Mouse (Mus musculus) A20 (cell line): ENCODE data around the gene Gm45808.
"Not testable (repeated sequence)": the region's sequence is repeated elsewhere in the genome, so short reads cannot be mapped to it uniquely, and the experiment has no call there.

Experiments used
- DNase-seq: peaks from one replicate; pipeline ENCODE4 v3.0.0-alpha.2; 2011; ENCODE audit warnings: low read depth, low spot score

Gene Gm45808

DNA sequence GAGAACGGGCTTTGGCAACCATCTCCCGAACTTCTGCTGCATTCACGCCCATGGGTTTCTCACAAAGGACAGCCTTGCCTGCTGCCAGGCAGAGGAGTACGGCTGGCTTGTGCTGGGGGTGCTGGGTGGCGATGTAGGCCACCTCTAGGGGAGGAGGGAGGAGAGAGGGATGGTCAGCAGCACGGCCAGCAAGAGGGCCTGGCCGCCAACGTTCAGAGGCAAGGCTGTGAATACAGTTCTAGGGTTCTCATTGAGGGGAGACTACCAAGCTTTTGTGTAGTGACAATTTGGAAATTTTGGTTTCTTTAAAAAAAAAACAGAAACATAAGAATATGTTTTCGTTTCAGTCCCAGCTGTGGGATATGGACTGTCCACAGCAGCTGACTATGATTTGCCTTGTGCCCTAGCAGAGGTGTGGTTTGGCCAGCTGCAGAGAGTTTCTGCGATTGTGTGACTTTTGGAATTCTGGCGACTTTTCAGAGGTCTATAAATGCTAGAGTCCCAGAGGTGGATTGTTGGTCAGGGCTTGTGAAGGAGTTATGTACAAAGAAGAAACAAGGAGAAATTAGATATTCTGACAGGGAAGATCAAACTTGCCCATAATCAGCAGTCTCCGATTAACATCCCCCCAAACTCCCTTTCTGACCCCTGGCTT, at the start of gene Gm45808:
Gm45808 (minus strand) TSS at position 51 of the 655 bp plus-strand sequence.
- DNase-seq, result no peak

DNA sequence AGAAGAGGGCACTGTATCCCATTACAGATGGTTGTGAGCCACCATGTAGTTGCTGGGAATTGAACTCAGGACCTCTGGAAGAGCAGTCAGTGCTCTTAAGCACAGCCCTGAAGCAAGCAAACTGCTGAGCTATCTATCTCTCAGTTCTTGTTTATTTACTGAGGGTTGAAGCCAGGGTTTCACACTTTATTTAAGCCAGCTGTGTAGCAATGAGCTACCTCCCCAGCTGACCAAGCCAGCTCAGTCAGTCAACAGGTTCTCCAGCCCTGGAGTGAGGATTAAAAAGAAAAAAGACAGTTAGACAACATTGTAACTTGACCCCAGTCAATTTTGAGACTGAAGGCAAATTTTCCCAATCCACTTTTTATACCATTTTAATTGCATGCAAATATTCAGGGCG, 49.1 kb upstream of the Gm45808 start:
- no peak for DNase-seq

DNA sequence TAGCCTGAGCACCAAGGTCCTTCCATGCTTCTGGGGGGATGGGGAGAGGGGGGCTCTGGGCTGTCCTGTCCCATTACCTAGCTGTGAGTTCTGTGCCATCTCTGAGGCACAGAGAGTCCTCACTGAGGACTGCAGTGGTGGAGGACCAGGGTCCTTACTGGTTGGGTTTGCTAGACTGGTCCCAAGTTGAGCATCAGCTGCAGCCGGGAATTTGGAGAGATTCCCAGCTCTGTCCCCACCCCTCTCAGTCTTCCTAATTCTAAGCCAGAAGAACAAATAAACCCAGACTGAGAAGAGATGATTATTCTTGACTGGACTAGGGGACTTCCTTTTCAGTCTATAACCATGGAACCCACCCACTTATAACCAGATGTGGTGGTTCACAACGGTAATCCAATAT, 44.0 kb upstream of the Gm45808 start:
- no peak for DNase-seq

- DNase-seq, result no peak
Measured at GRCm38 (mm10) chr7:45529461-45529860, 42.9 kb upstream of the Gm45808 start.

- not testable (repeated sequence) for DNase-seq
Measured at GRCm38 (mm10) chr7:45527169-45527568, 40.6 kb upstream of the Gm45808 start.

DNA sequence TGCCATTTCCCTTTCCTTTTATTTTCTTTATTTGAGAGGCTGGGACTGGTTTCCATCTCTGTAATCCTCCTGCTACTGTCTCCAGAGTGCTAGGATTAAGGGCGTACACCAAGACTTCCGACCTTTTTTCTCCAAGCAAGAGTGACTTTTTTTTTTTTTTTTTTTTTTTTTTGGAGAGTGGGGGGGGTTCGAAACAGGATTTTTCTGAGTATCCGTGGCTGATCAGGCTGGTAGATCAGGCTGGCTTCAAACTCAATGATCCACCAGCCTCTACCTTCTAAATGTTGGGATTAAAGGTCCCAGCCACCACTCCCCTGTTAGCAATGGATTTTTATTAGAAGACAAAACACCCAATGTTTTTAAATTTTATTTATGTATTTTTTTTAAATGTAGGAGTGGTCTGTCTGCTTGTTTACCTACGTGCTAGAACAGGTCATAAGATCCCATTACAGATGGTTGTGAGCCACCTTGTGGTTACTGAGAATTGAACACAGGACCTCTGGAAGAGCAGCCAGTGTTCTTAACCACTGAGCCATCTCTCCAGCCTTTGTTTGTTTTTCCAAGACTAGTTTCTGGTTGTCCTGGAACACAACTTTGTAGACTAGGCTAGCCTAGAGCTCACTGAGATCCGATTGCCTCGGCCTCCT, 40.0 kb upstream of the Gm45808 start:
- DNase-seq, result peak; percentile 81

GRCm38 (mm10) chr7:45525809-45526473, 39.3 kb upstream of the Gm45808 start, which contains the start of the genes Ppp1r15a and Plekha4:
Gene Ppp1r15a (minus strand): TSS chr7:45526268.
Gene Plekha4 (plus strand): TSS chr7:45526330.
- peak; percentile 97 for DNase-seq

DNA sequence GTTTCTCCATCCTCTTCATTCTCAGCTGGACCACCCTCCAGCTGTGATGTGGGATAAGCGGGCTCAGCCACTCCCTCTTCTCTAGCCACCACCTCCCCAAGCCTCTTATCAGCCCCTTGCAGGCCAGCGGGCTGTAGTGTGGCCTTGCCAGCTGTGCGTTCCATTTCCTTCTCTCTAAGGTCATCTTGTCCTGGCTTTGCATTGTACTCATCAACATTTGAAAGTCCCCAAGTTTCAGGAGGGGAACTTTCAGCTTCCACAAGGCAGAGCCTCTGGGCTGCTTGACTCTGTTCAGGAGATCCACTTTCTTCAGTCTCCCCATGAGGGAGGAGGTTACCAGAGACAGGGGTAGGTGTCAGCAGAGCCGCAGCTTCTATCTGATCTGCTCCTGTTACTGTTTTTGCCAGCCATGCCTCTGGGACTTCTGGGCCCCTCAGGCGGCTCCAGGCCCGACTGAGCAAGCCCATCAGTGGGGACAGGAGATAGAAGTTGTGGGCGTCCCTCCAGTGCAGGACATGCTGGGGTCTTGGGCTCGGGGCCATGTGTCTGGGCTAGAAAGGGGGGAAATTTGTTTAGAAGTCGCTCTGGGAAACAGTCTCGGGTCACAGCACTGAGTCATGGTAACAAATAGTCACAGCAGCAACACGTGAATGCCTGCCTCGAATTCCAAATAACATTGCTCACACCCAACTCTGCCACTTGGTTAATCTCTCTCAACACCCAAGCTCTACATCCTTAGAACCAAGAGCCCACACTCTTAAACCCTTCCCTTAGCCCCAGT, 38.4 kb upstream of the Gm45808 start:
- peak; percentile 35 for DNase-seq

DNA sequence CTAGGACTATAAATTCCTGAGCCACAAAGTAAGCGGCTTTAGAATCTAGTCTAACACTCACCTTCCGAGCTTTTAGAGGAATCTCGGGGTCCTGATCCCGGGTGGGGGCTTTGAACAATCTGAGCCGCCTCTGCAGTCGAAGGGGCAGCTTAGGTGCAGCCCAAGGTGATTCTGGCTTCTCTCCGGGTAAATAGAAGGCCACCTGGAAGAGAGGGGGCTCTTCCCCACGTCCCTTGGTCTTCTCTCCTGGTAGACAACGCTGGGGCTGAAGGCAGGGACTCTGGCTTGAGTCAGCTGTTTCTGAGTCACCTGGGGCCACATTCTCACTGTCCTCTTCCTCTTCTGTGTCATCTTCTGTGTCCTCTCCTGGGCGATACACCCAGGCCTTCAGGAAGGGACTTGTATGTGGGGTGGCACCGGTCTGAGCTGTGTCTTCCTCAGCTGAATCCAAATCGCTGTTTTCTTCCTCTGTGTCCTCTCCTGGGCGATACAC, 37.1 kb upstream of the Gm45808 start:
- no peak for DNase-seq

DNA sequence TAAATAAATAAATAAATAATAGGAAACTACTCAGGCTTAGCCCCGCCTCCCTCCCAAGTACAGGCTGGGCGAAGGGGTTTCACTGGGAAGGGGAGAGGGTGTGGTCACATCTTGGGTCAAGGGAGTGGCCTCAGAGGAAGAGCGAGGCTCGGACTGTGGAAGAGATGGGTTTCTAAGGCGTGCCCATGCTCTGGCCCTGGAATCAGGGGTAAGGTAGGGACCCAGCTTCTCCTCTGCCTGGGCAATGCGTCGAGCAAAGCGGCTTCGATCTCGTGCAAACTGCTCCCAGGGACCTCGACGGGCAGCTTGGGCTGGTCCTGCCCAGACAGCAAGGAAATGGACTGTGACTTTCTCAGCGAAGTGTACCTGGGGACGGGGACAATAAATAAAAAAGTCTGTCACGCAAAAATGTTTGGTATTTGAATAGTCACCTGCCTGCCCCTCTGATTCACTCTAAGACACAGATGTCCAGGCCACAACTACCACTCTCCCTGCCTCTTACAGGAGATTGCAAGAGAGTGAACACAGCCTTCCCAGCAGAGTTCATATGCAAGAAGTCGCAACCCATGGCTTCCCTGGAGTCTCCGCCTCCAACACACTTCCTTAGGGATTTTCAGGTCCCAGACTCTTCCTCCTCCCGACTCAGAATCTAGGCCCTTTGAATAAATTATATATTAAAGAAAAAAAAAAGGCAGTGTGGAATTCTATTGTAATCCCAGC, 36.5 kb upstream of the Gm45808 start:
- no peak for DNase-seq

- no peak for DNase-seq
Measured at GRCm38 (mm10) chr7:45522194-45522752, 35.7 kb upstream of the Gm45808 start.

DNA sequence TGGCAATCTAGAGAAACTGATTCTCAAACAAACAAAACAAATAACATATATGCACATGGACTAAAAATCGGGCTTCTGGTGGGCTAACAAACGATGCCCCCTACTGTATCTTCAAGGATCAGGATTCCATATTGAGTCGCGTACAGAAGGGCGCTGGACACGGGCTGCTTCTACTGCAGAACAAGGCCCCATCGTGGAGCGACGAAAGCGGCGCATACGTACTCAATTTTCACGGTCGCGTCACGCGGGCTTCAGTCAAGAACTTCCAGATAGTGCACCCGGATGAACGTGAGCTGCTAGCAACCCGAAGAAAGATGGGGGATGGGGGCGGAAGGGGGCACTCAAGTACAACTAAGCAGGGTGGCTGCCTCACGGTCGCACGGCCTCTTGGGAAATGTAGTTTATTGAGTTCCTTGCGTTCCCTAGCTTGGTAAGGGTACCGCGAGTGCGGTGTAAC, 35.1 kb upstream of the Gm45808 start:
- peak; percentile 97 for DNase-seq

DNA sequence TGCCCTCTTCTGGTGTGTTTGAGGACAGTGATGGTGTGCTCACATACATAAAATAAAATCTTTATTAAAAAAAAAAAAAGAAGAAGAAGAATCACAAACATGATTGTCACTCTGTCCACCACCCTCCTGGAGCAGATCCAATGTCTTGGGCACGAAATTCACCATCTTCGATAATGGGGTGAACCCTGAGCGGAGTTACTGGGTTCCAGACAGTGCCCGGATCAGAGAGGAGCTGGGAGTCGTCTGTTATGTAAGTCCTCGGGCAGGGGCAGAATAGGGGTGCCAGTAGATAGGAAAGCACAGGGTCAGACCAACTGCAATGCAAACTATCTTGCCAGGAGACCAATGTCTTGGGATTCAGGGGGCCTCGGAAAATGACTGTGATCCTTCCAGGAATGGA, 34.0 kb upstream of the Gm45808 start:
- DNase-seq, result no peak

DNA sequence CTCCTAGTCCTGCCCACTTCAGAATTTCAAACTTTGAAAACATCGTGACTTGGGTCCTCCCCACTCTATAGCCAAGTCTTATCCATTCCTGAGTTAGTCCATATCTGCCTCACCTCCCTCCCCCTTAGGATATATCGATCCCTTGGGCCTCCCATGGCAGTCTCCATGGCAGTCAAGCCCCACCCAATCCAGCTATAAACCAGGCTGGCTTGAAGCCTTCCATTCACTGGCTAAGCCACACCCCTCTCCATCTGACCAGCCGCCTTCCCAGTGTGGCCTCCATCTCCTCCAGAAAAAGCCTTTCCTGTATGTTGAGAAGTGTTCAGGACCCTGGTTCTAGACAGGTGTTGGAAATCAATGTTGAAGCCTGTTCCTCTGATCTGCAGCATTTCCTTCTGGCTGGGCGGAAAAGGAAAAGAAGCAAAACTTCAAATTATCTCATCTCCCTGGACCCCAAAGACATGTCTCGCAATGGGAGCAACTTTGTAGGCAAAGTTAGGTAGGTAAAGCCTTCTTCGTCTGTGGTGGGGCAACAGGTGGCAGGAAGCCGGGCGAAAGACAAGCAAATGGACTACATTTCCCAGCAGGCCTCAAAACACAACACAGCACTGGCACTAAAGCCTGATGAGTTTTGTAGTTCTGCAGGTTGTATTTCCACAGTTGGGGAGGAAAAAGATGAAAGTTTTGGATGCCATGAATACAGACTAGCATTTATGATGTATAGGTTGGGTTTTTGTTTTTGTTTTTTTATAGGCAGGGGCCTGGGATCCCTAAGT, 32.9 kb upstream of the Gm45808 start:
- peak; percentile 41 for DNase-seq

- no peak for DNase-seq
Measured at GRCm38 (mm10) chr7:45518618-45519017, 32.0 kb upstream of the Gm45808 start.

- not testable (repeated sequence) for DNase-seq
Measured at GRCm38 (mm10) chr7:45516846-45517245, 30.2 kb upstream of the Gm45808 start.

- DNase-seq, result no peak
Measured at GRCm38 (mm10) chr7:45515436-45515835, 28.8 kb upstream of the Gm45808 start.

- DNase-seq, result no peak
Measured at GRCm38 (mm10) chr7:45514411-45514810, 27.8 kb upstream of the Gm45808 start.

DNA sequence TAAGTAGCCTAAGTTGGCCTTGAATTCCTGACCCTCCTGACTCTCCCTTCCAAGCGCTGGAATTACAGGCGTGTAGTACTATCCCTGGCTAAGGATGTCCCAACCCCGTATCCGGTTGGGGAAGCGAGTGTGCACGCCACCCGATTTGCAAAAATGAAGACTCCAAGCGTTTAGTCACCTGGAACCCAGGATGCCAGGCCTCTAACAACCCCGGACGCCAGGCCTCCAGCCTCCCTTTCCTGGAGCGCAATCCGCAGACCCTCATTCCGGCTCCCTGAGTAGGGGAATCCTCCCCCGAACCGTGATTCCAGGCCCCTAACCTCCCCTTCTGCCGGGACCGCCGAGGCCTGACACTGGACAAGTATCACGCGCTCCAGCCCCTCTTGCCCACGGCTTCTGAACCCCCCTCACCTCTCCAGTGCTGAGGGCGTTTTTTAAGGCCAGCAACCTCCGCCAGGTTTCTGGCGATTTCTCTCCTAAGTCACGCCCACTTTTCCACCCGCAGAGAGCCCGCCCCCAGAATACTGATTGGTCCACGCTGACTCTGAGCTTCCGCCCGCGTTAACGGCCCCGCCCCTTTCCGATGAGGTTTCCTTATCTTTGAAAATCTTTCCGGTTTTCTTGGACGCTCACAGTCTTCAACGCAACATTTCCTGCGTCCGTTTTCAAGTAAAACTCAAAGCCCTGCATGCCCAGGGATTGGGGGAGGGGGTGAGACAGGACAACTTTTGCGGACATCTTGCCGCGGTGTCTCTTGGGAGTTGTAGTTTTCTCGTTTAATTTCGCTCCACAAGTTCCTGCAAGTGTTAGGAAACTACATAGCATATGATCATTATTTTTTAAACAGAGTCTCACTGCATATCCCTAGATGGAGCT, 23.5 kb upstream of the Gm45808 start, which contains the start of gene Nucb1:
Nucb1 (minus strand) TSS at position 495 of the 876 bp plus-strand sequence.
- peak; percentile 92 for DNase-seq
